Mouse (Mus musculus): ENCODE measurements around the gene Lama1.
"Not testable (repeated sequence)": the region's sequence is repeated elsewhere in the genome, so short reads cannot be mapped to it uniquely, and the experiment has no call there.

The Lama1 gene

GRCm38 (mm10) chr17:67722578-67722977, 25.5 kb downstream of the Lama1 start:
- DNase-seq: no peak

DNA sequence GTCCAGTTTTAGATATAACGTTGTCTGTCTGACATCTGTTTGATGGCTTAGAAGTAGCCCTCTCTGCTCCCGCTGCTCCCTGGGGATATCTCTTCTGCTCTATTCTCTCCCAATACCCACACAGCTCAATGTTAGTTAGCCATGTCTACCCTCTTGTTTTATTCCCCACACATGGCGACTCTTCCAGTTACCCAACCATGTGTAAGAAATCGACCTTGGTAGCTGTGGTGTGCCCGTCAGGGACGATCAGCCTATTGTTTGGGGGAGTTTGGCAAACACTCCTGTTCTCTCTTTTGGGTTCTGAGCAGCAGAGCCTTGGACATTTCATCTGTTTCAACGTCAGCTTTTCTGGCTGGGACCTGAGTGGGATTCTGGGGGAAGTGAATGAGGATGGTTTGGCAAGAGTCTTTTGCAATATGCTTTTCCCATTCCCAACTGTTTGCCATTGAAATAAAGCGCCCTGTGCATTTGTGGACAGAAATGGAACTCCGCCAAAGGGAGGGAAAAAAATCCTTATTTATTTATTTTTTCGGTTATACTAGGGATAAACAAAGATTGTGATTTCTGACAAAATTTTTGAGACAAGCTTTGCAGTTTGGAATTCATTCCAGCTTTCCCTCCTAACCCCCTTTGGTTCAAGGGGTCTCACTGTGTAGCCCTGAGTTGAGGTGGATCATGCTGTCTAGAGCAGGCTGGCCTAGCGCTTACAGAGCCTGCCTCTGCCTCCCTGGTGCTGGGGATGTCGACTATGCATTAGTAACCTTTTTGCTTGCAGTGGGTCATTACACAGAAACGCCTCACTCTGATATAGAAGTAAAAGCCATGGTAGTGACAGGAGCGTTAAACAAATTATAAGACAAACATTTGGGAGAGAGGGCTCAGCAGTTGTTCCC, 26.4 kb downstream of the Lama1 start:
- DNase-seq: no peak

DNA sequence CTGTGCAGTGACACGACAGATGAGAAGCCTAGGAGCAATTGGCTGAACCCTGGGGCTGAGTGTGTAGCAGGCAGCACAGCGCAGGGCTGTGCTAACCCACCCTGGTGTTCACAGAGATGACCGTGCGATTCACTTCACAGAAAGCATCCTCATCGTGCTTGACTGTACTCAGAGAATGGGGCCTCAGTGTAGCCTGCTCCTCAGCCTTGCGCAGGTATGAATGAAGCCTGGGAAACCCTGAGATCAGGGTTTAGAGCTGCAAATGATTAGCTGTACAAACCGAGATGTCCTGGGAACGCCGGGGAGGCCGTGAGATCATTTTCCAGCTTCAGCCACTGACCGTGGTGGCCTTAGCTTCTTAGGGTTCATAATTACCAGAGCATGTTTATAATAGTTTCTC, 29.5 kb downstream of the Lama1 start:
- DNase-seq: no peak

- DNase-seq: no peak
Observed at GRCm38 (mm10) chr17:67728751-67729150, 31.7 kb downstream of the Lama1 start.

DNA sequence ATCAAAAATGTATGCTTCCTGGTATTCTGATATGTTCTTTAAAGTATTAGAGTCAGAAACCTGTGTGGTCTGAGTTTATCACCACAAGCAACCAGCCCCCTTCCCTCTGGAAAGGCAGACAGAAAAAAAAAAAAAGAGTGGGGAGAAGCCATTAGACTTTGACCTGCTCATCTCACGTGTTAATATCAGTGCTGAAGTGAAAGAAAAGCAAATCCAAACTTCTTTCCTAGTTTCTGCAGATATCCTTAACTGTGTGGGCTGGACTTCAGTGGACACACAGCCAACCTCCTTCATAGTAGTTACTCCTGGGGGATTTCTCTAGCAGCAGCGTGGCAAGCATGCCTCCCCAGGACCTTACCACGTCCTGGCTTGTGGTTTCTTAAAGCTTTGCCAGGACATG, 34.0 kb downstream of the Lama1 start:
- no peak for DNase-seq

- no peak for DNase-seq
Observed at GRCm38 (mm10) chr17:67731964-67732363, 34.9 kb downstream of the Lama1 start.

DNA sequence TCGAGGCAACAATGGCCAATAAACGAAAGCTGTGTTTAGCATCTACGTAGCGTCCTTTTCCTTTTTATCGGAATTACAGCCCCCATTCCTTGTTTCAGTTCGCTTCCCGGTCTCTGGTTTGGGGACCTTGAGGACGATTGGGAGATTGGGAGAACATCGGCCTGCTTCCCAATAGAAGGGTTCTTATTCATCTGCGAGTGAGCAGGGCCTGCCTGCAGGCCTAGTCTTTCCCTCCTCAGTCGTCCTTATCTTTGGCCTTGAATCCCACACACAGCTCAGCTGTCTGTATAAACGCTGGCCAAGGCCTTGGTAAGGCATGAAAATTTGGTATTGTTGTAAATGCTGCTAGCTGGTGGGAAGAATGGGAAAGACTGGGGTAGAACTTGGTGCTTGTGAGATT, 36.5 kb downstream of the Lama1 start:
- no peak for DNase-seq

- DNase-seq: no peak
Observed at GRCm38 (mm10) chr17:67735722-67736121, 38.7 kb downstream of the Lama1 start.

- not testable (repeated sequence) for DNase-seq
Observed at GRCm38 (mm10) chr17:67741229-67741628, 44.2 kb downstream of the Lama1 start.

DNA sequence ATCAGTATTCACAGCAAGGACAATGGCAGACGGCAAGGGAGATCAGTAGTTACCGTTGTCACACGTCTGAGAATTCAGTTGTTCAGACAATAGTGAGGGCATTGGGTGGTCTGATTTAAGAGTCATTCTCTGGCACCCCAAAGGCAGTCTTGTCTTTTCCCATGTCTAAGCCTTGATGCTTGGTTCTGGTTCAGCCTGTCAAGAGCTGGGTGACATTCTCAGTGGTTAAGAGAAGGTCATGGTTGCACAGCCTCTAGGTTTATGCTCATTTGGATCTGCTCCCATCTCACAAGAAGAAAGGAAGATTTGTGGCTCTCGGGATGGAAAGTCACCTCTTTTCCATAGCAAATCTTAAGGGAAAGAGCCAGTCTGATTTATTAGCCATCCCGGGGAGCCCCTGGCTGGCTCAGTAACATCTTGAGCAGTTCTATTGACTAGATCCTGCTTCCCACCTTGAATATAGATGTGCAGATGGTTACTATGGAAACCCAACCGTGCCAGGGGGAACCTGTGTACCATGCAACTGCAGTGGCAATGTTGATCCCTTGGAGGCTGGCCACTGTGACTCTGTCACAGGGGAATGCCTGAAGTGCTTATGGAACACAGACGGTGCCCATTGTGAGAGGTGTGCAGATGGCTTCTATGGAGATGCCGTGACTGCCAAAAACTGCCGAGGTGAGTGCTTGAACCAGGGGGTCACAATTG, 67.3 kb downstream of the Lama1 start:
- no peak for DNase-seq

GRCm38 (mm10) chr17:67773608-67774007, 76.5 kb downstream of the Lama1 start:
- no peak for DNase-seq

DNA sequence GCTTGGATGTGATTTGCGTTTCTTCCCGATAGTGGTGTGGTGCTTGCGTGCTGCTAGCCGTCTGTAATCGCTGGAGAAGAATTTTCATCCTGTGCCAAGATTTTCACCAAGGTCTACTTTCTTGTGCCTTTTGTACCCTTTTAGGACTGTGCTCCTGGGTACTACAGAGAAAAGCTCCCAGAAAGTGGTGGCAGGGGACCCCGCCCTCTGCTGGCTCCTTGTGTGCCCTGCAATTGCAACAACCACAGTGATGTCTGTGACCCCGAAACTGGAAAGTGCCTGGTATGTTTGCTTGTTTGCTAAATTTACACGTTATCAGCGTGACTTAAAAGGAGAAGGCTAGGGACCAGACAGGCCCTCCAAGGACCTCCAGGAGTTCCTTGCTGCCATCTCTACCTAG, 79.7 kb downstream of the Lama1 start:
- DNase-seq: no peak

- peak; percentile 14 for DNase-seq
Observed at GRCm38 (mm10) chr17:67779812-67780211, 82.8 kb downstream of the Lama1 start.

DNA sequence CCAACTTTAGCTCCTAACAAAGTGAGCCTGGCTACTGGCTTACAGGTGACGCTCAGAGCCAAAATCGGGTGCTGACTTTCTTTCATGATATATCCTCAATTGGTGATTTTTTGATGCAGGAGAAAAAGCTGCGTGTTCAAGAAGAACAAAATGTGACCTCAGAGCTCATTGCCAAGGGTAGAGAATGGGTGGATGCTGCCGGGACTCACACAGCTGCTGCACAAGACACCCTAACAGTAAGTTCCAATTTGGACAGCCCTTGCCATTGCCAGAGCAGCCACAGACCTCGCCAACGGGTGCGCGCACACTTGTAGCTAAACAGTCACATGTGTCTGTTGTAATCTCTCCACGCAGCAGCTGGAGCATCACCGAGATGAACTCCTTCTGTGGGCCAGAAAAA, 94.0 kb downstream of the Lama1 start:
- no peak for DNase-seq

DNA sequence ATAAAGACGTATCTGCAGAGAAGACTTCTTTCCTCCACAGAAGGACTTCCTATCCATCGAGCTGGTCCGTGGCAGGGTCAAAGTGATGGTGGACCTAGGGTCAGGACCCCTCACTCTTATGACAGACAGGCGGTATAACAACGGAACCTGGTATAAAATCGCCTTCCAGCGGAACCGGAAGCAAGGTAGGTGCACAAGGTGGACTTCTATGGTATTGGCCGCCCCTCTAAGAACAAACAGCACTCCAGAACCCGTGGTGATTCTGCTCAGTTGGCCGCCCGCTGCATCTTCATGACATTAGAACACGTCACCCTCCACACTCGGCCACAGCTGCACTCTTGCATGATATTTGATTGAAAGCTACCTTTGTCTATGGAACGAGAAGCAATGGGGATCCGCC, 112.1 kb downstream of the Lama1 start:
- no peak for DNase-seq

DNA sequence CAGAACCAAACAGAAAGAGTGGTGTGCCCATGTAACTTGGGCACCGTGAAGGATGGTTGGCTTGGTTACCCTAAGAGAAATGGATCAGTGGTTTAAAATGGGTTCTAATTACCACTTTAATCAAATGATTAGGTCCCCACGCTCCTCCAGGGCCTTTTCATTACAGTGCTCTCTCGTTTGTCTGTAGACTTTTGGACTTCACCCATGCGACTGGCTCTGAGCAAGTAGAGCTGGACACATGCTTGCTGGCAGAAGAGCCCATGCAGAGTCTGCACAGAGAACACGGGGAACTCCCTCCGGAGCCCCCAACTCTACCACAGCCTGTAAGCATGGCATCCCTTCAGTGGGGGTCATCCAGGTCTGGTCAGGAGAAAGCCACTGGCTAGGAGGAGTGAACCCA, 116.6 kb downstream of the Lama1 start:
- no peak for DNase-seq

- DNase-seq: no peak
Observed at GRCm38 (mm10) chr17:67815720-67816119, 118.7 kb downstream of the Lama1 start.

- no peak for DNase-seq
Observed at GRCm38 (mm10) chr17:67816916-67817315, 119.9 kb downstream of the Lama1 start.

DNA sequence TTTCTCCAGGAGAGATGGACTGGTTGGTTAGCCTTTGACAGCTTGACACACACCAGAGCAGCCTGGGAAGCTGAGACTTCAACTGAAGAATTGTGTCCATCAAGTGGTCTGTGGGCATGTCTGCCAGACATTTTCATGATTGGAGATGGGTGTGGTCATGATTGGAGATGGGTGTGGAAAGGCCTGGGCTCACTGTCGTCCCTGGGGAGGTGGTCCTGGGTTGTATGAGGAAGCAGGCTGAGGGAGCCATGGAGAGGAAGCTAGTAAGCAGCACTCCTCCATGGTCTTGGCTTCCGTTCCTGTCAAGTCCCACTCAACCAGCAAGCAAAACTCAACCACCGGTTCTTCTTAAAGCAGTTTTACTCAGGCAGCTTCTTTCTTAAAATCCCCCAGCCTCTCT, 130.4 kb downstream of the Lama1 start:
- no peak for DNase-seq

- DNase-seq: no peak
Observed at GRCm38 (mm10) chr17:67836146-67836895, 139.3 kb downstream of the Lama1 start.

GRCm38 (mm10) chr17:67837351-67838090, 140.5 kb downstream of the Lama1 start:
- peak; percentile 45 for DNase-seq

GRCm38 (mm10) chr17:67838948-67839347, 141.9 kb downstream of the Lama1 start:
- DNase-seq: no peak

GRCm38 (mm10) chr17:67841494-67841893, 144.4 kb downstream of the Lama1 start:
- DNase-seq: not testable (repeated sequence)
